Mouse (Mus musculus) hindbrain, embryonic 12.5 days (tissue): ENCODE measurements around the gene Tnxb. TPM values are rescaled to one million over a fixed set of nuclear protein-coding genes. Genes with fewer than 3 reads are reported as not detected.

Experiments used
- ATAC-seq: fragments of 200-750 bp; cut with Nextera tagmentation; 2 replicates; pipeline ENCODE4 v1.8.0; 2017; ENCODE audit warnings: moderate TSS enrichment; ENCODE audit not compliant: low FRiP score
- H3K27ac ChIP-seq: fragments of 300-500 bp; sonication (generic); 2 replicates; pipeline ENCODE4 v1.5.1; 2016; ENCODE audit warnings: mild to moderate bottlenecking
- H3K27me3 ChIP-seq: fragments of 300-500 bp; sonication (generic); 2 replicates; pipeline ENCODE4 v1.6.1; 2016; ENCODE audit warnings: mild to moderate bottlenecking
- H3K36me3 ChIP-seq: fragments of 300-500 bp; sonication (generic); 2 replicates; pipeline ENCODE4 v1.6.1; 2016; ENCODE audit warnings: mild to moderate bottlenecking
- H3K4me1 ChIP-seq: fragments of 300-500 bp; sonication (generic); 2 replicates; pipeline ENCODE4 v1.6.1; 2016
- H3K4me2 ChIP-seq: fragments of 300-500 bp; sonication (generic); replicated peaks from 2 replicates; pipeline ENCODE4 v1.6.1; 2016; ENCODE audit warnings: mild to moderate bottlenecking
- H3K4me3 ChIP-seq: fragments of 300-500 bp; sonication (generic); 2 replicates; pipeline ENCODE4 v1.5.1; 2016; ENCODE audit warnings: mild to moderate bottlenecking
- H3K9ac ChIP-seq: fragments of 300-500 bp; sonication (generic); 2 replicates; pipeline ENCODE4 v1.6.1; 2016; ENCODE audit warnings: mild to moderate bottlenecking, moderate library complexity
- H3K9me3 ChIP-seq: fragments of 300-500 bp; sonication (generic); replicated peaks from 2 replicates; pipeline ENCODE4 v1.6.1; 2016; ENCODE audit warnings: mild to moderate bottlenecking
- WGBS: fragments of 180-500 bp; shearing (Covaris S2); methylation state at CpG from one replicate; pipeline ENCODE4 v1.1.7; 2016; 5-methylcytosine and 5-hydroxymethylcytosine counted together
- polyA plus RNA-seq: library from polyadenylated mRNA; unstranded; fragments of >200 nt; fragmentation: Nextera tagmentation; extraction: Ambion mirVana; gene quantifications from 2 replicates; pipeline ENCODE4 v1.2.1, GENCODE M21; 2016

Gene Tnxb
- polyA plus RNA-seq, 1 experiment from 2014 or later, result 0.05 TPM

DNA sequence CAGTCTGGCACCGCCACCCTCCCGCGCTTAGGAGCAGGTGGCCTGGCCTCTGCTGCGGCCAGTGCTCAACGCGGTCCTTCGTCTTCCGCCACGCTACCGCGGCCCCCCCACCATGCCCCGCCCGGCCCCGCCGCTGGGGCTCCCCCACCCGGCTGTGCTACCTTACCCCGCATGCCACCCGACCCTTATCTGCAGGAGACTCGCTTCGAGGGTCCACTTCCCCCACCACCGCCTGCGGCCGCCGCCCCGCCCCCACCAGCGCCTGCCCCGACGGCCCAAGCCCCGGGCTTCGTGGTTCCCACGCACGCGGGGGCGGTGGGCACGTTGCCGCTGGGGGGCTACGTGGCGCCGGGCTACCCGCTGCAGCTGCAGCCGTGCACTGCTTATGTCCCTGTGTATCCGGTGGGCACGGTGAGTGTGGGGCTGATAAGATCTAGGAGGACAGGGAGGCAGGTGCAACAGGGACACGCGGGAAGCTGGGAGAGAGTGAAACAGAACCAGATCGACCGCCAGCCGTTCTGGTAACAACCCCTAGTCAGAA, 39.5 kb upstream of the Tnxb start:
- no peak for ATAC-seq
- Histone ChIP-seq H3K4me1 (peaks cover 58% of the 10 kb centered on the region), H3K9me3 (no peaks in the 10 kb centered on the region), H3K4me3 (peak overlapping the region; percentile 69), H3K4me2 (peak overlapping the region; percentile 88), H3K36me3 (no peaks in the 10 kb centered on the region), H3K27ac (no peak overlapping the region), H3K9ac (peak overlapping the region; percentile 50), H3K27me3 (peaks cover 60% of the 10 kb centered on the region)
- 2% methylated on average over 46 of the region's 48 CpGs for WGBS

DNA sequence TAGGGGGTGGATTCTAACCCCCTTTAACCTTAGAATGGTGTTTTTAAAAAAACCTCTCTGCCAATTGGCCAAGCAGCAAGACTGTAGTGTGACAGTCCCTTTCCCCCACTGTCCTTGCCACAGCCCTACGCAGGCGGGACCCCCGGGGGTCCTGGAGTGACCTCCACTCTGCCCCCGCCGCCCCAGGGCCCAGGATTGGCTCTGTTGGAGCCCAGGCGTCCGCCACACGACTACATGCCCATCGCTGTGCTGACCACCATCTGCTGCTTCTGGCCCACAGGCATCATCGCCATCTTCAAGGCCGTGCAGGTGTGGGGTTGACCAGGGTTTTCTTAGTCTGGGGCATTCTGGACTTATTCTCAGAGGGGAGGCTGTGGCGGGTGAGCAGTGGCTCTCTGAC, 38.7 kb upstream of the Tnxb start:
- Histone ChIP-seq H3K9me3 (no peaks in the 10 kb centered on the region), H3K4me2 (peak overlapping the region; percentile 88), H3K9ac (no peak overlapping the region; the same call in 1 of the 2 replicates), H3K36me3 (no peaks in the 10 kb centered on the region), H3K4me3 (peak overlapping the region; percentile 69), H3K4me1 (peaks cover 50% of the 10 kb centered on the region), H3K27ac (no peak overlapping the region), H3K27me3 (peaks cover 61% of the 10 kb centered on the region)
- no peak for ATAC-seq
- 4% methylated on average over 12 of the region's 12 CpGs for WGBS

DNA sequence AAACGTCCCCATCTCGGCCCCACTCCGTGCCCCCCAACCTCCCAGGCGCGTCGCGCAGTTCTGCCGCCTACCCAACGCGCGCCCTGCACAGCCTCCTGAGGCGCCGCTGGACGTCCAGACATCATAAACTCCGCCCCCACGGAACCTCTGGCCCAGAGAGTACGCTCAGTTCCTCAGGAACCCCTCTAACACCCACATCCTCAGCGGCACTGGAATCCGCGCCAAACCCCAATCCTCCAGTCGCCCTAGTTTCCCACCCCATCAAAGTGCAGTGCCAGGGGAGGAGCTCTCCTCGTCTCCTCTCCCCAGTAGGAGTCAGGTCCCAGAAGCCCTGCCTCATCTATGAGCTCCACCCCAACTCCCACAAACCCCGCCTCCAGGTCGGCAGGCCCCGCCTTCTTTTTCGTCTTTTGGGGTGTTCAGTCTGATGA, 38.1 kb upstream of the Tnxb start:
- Histone ChIP-seq H3K27ac (no peak overlapping the region), H3K27me3 (peaks cover 61% of the 10 kb centered on the region), H3K9me3 (no peaks in the 10 kb centered on the region), H3K4me2 (peak overlapping the region; percentile 88), H3K4me1 (peaks cover 50% of the 10 kb centered on the region), H3K36me3 (no peaks in the 10 kb centered on the region), H3K4me3 (peak overlapping the region; percentile 69), H3K9ac (peak overlapping the region; percentile 18; the same call in 1 of the 2 replicates)
- under 1% methylated on average over 26 of the region's 26 CpGs for WGBS
- no peak for ATAC-seq

DNA sequence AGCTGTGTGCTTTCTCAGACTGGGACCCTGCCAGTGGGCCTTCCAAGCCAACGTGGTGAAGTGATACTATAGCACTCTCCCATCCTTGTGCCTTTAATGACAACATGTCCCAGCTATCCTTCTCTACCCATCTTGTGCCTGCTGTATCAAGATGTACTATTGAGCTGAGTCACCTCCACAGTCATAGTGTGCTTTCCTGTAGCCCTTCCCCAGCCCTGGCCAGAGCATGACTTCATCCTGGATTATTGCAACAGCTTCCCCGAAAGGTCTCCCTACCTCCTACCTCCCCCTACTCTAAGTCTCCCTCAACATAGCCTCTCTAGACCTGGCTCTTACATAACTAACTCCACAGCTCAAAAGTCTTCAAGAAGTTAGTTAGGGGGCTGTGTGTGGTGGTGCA, 34.7 kb upstream of the Tnxb start:
- no peak overlapping the region for H3K4me3 ChIP-seq
- no peaks in the 10 kb centered on the region for H3K9me3 ChIP-seq
- H3K27ac ChIP-seq, result no peak overlapping the region
- peaks cover 23% of the 10 kb centered on the region for H3K4me1 ChIP-seq
- no peak for ATAC-seq
- H3K9ac ChIP-seq, result no peak overlapping the region
- H3K27me3 ChIP-seq, result peaks cover 40% of the 10 kb centered on the region
- H3K4me2 ChIP-seq, result no peak overlapping the region
- 92% methylated on average over 2 of the region's 2 CpGs for WGBS
- no peaks in the 10 kb centered on the region for H3K36me3 ChIP-seq

DNA sequence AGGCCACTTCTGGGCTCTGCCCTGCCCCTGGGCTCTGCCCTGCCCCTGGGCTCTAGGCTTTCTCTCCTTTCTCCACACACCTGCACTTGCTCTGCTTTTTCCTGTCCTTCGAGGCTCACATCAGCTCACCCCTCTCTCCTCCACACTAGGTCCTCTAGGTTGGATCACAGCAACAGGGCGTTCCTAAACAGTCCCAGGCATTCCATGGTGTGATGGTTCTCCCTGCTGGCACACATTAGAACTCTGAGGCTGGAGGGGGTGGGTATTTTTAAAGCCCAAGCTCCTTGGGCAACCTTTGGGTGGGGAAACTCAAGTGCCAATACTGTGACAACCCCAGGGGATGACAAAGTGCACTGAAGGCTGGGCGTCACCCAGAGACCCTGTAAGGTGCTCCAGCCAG, 32.9 kb upstream of the Tnxb start:
- WGBS, result 67% methylated on average over 3 of the region's 3 CpGs
- Histone ChIP-seq H3K4me1 (peaks cover 15% of the 10 kb centered on the region), H3K9me3 (no peaks in the 10 kb centered on the region), H3K27ac (no peak overlapping the region), H3K27me3 (peaks cover 22% of the 10 kb centered on the region), H3K36me3 (no peaks in the 10 kb centered on the region), H3K9ac (no peak overlapping the region), H3K4me2 (no peak overlapping the region), H3K4me3 (no peak overlapping the region)
- ATAC-seq, result no peak

DNA sequence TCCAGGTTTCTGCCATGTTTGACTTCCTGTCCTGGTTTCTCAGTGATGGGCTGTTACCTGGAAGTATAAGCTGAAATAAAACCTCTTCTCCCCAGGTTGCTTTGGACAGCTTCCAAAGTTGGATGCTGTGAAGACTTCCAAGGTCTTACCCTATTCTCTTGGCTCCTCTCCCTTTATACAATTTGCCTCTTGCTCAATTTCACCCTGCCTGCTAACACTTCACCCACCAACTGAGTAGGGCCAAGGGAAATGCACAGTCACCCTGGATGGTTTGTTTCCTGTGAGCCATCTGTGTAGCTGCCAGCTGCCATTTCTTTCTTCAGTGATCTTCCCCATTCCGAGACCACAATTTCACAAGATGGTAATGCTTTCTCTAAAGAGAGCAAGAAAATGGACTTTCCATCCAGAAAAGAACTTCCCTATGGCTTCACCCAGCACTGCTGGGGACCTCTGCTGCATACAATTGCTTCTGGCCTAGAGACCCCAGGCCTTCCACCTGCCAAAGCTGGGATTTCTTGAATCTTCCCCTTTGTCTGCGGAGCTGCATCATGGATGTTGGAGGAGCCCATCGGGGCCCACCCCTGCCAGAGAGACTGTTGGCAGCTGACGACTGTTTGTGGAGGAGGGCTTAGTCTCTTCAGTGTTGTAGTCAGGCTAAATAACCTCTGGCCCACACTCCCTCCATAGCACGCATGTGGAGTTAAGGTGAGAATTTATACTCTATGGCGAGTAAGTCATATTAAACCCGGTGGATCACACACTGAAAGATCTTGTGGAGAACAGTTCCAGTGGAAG, 30.7 kb upstream of the Tnxb start:
- Histone ChIP-seq H3K36me3 (no peaks in the 10 kb centered on the region), H3K4me3 (no peak overlapping the region), H3K27me3 (peaks cover 6% of the 10 kb centered on the region; the same call in 1 of the 2 replicates), H3K9ac (no peak overlapping the region), H3K4me2 (no peak overlapping the region), H3K4me1 (peaks cover 13% of the 10 kb centered on the region), H3K27ac (no peak overlapping the region), H3K9me3 (no peaks in the 10 kb centered on the region)
- 82% methylated on average over 7 of the region's 7 CpGs for WGBS
- ATAC-seq, result no peak

DNA sequence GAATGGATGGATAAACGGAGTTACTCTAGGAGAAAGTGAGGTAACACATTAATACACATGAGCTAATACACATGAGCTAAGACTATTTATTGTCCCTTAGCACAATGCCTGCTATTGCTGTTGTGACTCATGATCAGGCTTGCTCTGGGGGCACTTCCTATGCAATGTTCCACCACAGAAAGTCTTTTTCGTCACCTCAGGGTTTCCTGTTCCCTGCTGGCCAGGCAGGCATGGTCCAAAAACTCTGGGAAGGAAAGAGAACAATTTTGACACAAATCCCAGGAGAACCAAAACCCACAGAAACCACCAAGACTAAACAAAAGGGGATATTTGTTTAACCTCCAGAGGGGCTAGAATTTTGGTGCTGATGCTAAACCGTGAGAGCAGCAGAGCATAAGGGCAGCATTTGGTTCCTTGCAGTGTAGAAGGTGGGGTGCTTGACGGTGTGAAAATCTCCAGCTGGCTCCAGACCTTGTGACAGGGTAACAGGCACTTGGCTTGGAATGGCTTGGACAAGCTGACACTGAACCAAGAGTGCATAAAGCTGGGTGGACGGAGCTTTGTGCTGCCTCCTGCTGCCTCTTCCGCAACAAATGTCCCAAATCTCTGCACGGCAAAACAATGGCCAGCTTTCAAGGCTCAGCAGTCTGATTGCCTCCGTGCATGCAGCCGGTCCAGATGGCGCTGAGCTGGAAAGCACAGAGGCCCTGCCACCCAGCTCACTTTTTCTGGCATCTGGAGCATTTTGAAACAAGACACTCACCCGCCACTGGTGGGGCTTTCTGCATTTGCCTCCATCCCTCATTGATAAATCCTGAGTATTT, 29.3 kb upstream of the Tnxb start:
- H3K9me3 ChIP-seq, result no peaks in the 10 kb centered on the region
- H3K4me1 ChIP-seq, result peaks cover 25% of the 10 kb centered on the region
- no peaks in the 10 kb centered on the region for H3K36me3 ChIP-seq
- 0 out of 2 replicates have a peak, but pooled peaks have one; percentile 32 for ATAC-seq
- H3K4me2 ChIP-seq, result peak overlapping the region; percentile 19
- H3K27me3 ChIP-seq, result no peaks in the 10 kb centered on the region; the same call in 1 of the 2 replicates
- H3K4me3 ChIP-seq, result no peak overlapping the region
- peak overlapping the region; percentile 13 for H3K9ac ChIP-seq
- WGBS, result 13% methylated on average over 11 of the region's 11 CpGs
- H3K27ac ChIP-seq, result peak overlapping the region; percentile 83

DNA sequence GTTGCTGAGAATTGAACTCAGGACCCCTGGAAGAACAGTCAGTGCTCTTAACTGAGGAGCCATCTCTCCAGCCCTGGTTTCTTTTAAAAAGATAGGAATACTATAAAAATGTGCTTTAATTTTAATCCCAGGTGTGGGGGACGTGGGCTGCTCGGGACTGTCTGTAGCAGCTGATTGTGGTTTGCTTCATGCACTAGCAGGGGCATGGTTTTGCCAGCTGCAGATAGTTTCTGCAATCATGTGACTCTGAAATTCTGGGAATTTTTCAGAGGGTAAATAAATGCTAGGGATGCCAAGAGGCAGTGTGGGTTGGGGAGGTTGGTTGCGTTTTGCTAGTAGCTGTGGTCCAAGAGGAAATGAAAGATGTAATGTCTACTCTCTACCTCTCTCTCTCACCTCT, 28.4 kb upstream of the Tnxb start:
- Histone ChIP-seq H3K36me3 (no peaks in the 10 kb centered on the region), H3K4me3 (no peak overlapping the region), H3K9ac (no peak overlapping the region), H3K9me3 (no peaks in the 10 kb centered on the region), H3K4me2 (no peak overlapping the region), H3K4me1 (peaks cover 32% of the 10 kb centered on the region), H3K27me3 (no peaks in the 10 kb centered on the region), H3K27ac (peak overlapping the region; percentile 83; the same call in 1 of the 2 replicates)
- ATAC-seq, result no peak
- WGBS, result 83% methylated on average over 3 of the region's 3 CpGs

DNA sequence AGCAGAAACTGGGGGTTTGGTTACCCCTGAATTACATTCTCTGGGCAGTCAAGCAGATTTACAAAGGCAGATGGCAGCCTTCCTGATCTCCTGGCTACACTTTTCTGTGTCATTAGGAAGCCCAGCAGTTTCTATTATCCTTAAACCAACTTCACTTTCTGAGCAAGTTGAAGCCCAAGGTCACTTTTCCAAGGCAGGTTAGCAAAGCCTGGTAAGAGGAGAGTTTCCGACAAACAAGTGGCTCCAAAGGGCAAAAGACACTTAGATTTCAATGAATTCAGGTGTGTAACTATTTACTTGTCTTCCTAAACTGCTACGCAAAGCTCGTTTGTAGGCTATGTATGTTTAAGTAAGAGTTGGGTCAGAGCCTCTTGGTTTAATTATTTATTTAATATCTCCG, 27.0 kb upstream of the Tnxb start:
- no peak for ATAC-seq
- Histone ChIP-seq H3K27ac (no peak overlapping the region), H3K27me3 (no peaks in the 10 kb centered on the region), H3K4me1 (peaks cover 41% of the 10 kb centered on the region), H3K4me2 (no peak overlapping the region), H3K9ac (no peak overlapping the region), H3K36me3 (no peaks in the 10 kb centered on the region), H3K9me3 (no peaks in the 10 kb centered on the region), H3K4me3 (no peak overlapping the region)
- WGBS, result 90% methylated on average over 4 of the region's 4 CpGs

DNA sequence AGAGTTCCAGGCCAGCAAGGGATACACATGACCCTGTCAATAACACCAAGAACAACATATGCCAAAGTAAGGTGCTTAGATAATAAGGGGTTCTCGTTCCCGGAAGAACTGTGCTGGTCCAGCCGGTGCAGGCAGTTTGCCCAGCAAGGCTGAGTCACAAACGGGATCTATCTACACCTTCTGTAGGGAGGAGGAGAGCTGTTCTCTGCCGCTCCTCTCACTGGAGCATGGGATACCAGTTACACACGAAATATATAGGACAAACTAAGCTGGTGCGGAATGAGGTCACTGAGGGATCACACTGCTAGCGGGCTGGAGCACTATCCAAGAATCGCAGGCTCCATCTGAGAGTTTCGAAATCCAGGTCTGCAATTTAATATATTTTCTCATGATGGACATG, 26.4 kb upstream of the Tnxb start:
- Histone ChIP-seq H3K36me3 (peaks cover under 1% of the 10 kb centered on the region), H3K27me3 (no peaks in the 10 kb centered on the region), H3K27ac (no peak overlapping the region), H3K4me1 (peaks cover 43% of the 10 kb centered on the region), H3K4me2 (no peak overlapping the region), H3K9ac (no peak overlapping the region), H3K4me3 (no peak overlapping the region), H3K9me3 (no peaks in the 10 kb centered on the region)
- ATAC-seq, result no peak
- WGBS, result 81% methylated on average over 10 of the region's 10 CpGs

DNA sequence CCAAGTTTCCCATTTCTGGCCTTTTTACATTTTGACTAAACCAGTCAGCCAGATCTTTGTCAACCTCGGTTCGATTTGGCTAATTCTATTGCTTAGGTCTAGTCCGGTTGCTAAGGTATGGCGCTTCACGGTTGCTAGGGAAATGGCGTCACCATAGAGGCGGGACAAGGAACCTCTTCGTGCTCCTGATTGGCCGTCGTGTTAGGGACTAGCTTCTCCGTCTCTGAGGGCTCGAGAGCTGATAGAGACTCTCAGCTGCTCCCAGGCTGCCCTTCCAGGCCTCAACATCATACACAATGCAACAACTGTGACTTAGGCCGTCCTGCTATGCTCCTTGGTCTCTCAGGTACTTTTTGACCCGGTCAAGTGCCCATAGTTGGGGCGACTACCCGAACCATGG, 25.7 kb upstream of the Tnxb start, which contains the start of gene Fkbpl:
Gene Fkbpl (plus strand): TSS at position 157 of the 400 bp plus-strand sequence.
- peak; percentile 67 for ATAC-seq
- Histone ChIP-seq H3K9me3 (no peaks in the 10 kb centered on the region), H3K27me3 (no peaks in the 10 kb centered on the region), H3K36me3 (peaks cover 7% of the 10 kb centered on the region), H3K4me3 (peak within 1 kb of the TSS; percentile 60), H3K27ac (peak within 1 kb of the TSS; percentile 77), H3K4me2 (peak within 1 kb of the TSS; percentile 73), H3K4me1 (peaks cover 43% of the 10 kb centered on the region), H3K9ac (peak within 1 kb of the TSS; percentile 74)
- WGBS, result 1% methylated on average over 16 of the region's 16 CpGs

DNA sequence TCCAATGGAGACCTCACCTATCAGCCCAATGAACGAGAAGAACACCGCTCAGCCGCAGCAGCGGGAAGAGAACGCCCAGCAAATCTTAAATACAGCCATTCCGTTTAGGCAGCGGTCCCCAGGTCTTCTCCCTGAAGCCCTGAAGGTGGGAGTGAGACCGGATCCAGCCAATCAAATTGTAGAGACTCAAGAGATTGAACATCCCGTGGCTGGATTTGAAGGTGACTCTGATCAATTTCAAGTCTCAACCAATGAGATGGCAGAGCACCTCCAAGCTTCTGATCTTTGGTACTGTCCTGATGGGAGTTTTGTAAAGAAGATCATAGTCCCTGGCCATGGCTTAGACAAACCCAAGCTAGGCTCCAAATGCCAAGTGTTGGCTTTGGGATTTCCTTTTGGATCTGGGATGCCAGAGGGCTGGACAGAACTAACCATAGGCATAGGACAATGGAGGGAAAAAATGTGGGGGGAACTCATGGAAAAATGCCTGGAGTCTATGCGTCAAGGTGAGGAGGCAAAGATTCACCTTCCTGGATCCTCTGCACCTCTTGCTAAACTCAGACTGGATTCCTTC, 25.0 kb upstream of the Tnxb start:
- peak overlapping the region; percentile 74 for H3K9ac ChIP-seq
- peaks cover 43% of the 10 kb centered on the region for H3K4me1 ChIP-seq
- no peaks in the 10 kb centered on the region for H3K27me3 ChIP-seq
- no peak for ATAC-seq
- H3K4me3 ChIP-seq, result peak overlapping the region; percentile 60
- H3K27ac ChIP-seq, result no peak overlapping the region
- peaks cover 14% of the 10 kb centered on the region for H3K36me3 ChIP-seq
- no peaks in the 10 kb centered on the region for H3K9me3 ChIP-seq
- 44% methylated on average over 10 of the region's 10 CpGs for WGBS
- peak overlapping the region; percentile 73 for H3K4me2 ChIP-seq
